Mouse (Mus musculus): ENCODE data around the gene Tor1aip2. TPM values are rescaled to one million over a fixed set of nuclear protein-coding genes. Genes with fewer than 3 reads are reported as not detected.

Tor1aip2 gene
- total RNA-seq, 2 experiments from 2014 or later: 54.7 to 63.6 TPM

DNA sequence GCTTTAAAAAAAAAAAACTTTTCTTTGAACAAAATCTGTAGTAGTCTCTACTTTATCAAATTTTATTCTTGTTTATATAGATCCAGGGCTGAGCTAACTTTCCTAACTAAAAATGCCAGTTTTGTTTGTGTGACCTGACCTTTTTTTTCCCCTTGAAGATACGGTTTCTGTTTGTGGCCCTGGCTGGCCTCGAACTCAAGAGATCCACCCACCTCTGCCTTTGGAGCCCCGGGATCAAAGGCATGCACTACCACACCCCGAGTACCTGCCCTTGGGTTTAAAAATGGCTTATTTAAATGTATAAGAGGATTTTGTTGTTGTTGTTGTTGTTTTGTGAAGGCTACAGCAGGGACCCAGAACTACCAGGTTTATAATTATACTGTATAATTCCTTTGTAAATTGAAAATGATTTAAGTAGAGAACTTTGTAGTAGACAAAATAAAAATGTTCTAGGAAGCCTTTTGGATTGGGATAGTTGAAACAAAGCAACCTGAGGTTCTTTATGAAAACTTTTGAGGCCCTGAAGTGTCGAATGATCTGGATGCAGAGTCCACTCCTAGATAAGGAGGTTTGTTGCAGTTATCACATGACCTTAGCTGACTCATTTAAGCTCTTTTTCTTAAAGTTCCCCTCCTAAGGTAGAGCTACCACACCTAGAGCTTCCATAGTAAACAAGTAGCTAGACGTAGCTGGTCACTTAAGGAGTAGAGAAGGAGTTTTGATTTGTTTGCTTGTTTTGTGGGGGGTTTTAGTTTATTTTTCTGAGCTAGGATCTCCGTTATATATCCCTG lies 6.4 kb downstream of the Tor1aip2 start:
- no peak for DNase-seq

DNA sequence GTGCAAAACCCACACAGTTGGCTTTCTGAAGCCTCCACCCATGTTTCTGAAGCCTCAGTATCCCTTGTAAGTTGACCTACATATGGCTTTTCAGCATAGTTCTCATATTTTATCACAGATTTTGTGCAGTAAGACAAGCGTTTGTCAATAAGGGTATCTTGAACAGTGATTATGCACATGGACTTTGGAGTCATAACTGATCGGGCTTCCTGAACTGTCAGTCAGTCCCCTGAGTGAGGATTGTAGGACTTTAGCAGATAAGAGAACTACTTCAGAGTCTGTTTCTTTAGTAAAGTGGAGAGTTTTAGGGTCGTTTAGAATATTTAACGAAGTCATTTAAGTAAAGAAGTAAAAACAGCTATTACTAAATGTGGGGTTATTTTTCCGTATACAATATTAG lies 7.3 kb downstream of the Tor1aip2 start:
- no peak for DNase-seq

DNA sequence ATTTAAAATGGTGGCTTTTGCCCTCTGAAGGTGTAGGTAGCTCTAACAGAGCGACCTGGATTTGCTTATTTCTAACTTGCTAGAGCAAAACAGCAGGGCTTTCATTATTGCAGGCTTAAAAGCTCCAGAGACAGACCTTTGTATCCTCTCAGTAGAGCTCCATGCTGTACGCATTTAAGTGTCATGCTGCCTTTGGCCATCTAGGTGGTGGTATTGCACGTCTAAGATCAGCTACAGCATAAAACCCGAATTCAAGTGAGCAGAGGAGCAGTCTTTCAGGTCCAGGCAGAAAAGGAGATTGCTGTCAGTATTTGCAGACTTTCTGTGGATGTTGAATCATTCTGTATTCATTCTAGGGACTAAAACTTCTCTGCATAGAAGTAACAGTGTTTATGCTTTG lies 7.8 kb downstream of the Tor1aip2 start:
- DNase-seq: peak in 1 of 2 experiments; percentile 29

DNA sequence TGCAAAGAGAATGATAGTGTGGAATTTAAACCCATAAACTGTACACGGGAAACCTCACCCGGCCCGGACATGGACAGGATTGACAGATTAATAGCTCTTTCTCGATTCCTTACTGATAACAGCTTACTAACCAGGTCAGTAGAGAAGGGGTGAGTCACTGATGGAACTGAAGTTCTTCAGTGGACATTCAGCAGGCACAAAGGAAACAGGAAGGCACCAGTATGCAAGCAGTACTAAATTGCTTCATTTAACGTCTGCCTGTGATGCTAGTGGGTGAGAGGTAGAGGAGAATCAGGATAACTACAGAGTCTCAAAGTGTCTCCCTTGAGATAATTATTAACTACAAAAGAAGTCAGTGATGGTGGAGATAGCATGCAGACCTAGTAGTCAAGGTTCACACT lies 9.0 kb downstream of the Tor1aip2 start:
- DNase-seq: no peak

DNA sequence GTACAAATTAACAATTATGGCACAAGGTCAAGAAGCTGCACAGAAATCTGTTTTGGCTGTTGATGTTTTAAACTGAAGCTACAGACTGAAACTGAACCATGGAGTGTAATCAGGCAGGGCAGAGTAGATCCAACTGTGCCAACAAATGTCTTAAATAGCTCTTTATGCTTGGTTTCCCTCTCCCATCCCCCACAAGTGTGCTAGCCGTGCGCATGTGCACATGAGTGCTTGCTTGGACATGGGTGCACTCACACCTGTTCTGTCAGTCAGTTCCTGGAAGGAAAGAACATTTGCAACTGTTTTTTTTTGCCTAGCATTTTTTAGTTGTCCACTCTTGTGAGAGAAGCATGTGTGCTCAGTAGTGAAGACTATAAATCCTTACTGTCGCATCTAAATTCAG lies 11.5 kb downstream of the Tor1aip2 start:
- no peak for DNase-seq

DNA sequence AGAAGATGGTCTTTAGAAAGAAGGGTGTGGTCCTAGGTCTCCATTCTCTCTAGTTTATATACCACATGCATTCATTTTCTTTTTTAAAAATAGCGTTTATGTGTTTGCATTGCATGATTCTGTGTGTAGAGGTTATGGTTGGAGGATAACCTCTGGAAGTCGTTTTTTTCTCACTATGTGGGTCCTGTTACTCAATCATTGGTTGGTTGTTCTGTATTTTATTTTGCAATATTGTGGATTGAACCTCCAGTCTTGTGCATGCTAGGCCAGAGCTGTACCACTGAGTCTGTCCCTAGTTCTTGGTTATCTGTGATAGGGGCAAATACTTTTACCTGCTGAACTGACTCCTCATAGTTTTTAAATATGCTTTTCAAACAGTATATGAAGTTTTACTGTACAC lies 23.0 kb downstream of the Tor1aip2 start:
- no peak for DNase-seq

DNA sequence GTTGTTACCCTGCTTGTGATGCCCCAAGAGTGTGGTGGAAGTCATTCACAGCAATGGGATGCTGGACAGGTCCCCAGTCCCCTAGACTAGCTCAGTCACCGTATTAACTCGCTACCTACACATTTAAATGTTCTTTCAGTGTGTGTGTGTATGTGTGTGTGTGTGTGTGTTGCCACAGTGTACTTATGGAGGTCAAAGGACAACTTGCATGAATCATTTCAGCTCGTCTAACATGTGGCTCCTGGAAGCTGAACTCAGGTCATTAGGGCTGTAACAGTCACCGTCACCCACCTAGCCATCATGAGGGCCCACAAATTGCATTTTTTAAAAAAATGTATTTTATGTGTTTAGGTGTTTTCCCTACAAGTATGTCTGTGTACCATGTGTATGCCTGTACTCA lies 27.0 kb downstream of the Tor1aip2 start:
- DNase-seq: no peak

DNA sequence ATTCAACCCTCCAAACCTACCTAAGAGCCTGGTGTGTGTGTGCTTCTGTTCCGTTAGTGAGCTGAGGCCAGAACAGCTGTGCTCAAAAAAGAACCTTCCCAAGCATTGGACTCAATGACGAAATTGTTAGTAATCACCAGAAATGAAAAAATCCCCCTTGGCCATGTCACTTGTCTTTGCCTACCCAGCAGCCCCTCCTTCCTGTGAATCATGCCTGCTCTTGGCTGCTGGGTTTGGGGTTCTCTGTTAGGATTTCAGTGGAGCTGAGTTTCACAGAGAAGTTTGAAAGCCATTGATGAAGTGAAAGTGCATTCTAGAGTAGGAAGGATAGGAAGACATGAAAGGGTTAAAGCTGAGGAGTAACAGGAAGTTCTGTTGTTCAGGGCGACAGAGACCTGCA lies 30.9 kb downstream of the Tor1aip2 start:
- no peak for DNase-seq

DNA sequence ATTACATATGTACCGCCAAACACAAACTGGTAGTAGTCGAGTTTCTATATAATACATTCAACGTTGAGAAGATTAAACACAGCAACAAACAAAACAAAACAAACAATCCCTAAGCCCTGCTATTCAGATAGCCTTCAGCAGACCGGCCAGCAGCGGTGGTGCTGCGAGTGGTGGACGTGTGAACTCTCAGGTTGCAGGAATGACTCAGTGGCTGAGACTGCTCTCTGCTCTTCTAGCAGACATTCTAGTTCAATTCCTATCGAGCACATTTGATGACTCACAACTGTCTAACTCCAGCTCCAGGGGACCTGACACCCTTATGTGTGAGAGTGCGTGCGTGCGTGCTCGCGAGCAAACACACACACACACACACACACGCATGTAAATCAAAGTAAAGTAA lies 34.9 kb downstream of the Tor1aip2 start:
- no peak for DNase-seq

DNA sequence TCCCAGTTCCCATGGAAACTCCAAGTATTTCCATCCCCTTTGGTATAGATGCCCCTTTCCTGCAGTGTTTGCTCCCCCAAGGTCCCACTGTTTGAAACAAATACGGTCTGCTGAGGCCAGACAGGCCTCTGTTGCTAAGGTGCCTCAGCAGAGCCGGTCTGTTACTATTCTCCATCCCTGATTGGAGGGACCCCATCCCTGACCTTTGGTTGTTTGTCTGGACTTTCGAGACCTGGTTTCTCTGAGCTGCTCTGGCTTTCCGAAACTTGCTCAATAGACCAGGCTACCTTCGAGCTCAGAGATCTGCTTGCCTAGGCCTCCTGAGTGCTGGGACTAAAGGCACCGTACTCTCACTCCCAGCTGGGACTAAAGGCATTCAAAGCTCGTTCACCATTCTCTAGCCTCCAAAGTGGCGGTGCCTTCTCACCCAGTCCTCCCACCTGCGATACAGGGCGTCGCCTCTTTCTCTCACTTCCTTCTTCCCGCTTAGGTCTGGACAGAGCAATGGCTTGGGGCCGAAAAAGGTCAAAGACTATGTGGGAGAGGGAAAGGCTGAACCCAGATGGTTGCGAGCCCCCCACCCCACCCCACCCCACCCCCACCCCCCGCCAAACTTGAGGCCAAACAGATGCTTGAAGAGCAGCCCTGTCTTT lies 38.1 kb downstream of the Tor1aip2 start:
- no peak for DNase-seq

DNA sequence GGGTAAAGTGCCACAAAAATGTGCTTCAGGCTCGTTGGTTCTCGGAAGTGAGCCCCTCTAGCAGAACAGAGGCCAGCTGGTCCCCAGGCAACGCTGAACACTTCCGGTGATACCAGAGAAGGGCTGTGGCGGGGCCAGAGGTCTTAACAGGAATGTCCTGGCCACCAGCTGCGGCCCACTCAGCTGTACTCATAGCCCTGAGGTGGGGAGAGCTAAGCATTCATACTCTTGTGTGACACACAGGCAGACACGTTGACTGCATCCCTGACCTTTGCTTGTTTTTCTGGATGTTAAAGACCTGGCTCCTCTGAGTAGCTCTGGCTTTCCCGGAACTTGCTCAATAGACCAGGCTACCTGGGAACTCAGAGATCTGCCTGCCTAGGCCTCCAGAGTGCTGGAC lies 39.4 kb downstream of the Tor1aip2 start:
- no peak for DNase-seq

DNA sequence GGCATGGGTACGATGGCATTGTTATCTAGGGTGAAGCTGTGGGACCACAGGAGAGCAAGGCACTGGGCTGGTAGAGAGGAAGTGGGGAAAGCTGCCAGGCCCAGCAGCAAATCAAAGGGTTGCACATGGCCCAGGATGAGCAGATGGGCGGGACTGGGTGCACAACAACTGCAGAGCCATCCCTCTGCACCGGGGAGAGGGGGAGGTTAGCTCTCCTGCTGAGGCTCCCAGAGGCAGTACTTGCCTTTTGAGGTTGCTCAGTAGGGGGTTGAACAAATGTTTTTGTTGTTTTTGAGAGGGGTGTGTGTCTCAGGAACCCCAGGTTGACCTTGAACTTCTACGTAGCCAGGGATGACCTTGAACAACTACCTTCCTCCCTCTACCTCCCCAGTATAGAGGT lies 41.3 kb downstream of the Tor1aip2 start:
- no peak for DNase-seq

DNA sequence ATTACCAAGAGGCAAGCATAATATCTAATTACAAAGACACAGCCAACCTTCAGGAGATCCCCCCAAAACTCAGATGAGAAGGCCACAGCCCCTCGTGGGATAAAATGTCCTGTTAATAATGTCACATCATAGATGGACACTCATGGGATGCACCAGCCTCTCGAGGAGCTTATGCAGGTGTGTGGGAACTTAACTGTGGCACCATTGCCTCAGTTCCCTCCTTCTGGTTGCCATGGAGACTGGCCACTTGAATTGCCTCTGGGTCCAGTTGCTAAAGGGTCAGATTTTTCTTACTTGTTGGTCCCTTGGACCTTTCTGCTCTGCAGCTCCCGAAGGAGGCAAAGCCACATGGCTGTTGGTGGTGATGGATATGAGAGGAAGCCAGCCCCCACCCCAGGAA lies 42.5 kb downstream of the Tor1aip2 start:
- no peak for DNase-seq

DNA sequence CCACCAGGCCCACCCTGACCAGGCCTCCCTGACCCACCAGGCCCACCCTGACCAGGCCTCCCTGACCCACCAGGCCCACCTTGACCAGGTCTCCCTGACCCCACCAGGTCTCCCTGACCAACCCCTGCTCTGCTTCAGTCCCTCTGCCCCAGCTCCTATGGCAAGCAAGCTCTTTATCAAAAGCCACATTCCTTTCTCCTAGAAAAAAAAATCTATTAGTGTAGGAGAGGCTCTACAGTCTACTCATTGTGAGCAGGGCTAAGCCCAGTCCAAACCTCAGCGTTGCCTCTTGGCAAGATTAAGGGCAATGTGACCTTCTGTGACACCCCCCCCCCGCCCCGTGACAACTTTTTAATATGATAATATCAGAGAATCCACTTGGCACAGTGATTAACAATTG lies 49.4 kb downstream of the Tor1aip2 start:
- no peak for DNase-seq

DNA sequence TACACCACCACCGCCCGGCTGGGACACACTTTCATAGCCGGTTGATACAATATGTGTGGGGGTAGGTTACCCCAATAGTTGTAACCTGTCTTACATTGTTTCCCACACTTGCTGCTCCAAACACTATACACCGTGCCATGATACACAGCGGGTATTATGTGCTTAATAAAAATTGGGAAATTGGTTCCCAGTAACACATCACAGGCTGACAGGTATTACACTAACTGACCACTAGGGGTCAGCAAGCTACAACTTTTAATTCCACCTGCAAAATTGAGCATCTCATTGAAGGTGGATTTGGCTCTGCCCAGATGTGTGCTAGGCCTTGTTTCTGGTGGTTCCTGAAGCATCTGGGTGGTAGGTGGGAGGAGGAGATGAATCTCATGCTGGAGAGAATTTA lies 50.6 kb downstream of the Tor1aip2 start:
- peak in 1 of 2 experiments; percentile 24 for DNase-seq

DNA sequence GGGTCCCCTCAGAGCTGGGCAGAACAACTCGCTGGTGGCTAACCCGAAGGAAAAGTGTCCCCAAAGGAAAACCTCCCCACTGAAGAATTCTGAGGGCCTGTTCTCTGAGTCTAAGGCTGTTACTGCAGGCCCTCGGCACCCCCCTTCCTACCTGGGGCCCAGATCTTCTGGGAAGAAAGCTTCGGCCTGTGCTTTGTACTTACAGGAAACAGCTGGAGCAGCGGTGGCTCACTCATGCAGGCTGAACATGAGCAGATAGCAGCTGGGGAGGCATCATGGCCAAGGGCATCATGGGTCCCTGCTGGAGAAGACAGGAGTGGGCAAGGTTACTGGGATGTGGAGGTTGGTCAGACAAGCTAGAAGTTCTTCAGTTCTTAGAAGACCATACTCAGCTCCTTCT lies 52.4 kb downstream of the Tor1aip2 start:
- no peak for DNase-seq

DNA sequence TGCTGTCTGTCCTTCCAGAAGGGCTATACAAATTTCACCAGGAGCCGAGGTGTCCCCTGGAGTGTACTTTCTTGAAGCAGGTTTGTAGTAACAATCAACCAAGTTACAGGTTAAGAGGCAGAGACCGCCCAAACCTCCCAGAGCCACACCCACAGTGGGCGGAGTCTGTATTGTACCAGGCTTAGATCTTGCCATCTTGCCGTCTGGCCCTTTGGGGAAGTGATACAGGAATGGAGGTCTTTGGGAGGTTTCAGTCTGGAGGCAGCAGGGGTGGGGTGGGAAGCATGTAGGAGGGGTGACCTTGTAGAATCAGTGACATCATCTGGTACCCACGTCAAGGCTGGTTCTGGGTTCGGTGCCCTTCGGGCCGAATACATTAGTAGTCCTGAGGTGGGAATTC lies 54.4 kb downstream of the Tor1aip2 start:
- no peak for DNase-seq

DNA sequence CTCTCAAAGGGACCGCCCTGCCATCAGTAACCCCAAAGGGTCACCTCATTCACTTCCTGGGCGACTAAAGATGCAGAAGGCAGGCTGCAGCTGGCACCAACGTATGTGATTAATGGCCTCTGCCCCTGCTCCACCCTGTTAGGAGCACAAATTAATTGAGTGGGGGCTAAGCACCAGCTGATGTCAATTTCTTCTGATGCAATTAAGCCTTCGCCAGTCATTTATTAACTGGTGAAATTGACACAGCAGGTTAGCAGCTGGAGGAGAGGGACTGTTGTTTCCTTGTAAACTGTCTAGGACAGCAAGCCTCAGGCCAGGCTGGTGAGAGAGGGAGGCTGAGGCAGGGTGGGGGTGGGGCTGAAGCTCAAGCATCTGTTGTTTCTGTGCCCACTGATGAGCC lies 54.8 kb downstream of the Tor1aip2 start:
- DNase-seq: no peak

DNA sequence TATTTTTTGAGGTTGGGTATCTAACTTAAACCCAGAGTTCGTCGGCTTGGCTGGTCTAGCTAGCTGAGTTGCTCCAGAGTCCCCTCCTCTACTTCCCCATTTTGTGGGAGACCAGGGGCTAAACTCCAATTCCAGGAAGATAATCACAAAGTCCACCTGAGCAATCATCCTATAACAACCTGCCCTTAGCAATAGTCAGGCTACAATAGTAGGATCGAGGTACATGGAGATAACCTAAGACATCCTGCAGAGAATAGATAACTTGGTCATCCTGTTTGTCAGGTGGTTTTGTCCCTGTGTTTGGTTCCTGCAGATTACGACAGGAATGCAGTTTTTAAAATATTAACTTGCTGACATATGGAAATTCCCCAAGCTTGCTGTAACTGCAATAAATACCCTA lies 56.6 kb downstream of the Tor1aip2 start:
- no peak for DNase-seq

DNA sequence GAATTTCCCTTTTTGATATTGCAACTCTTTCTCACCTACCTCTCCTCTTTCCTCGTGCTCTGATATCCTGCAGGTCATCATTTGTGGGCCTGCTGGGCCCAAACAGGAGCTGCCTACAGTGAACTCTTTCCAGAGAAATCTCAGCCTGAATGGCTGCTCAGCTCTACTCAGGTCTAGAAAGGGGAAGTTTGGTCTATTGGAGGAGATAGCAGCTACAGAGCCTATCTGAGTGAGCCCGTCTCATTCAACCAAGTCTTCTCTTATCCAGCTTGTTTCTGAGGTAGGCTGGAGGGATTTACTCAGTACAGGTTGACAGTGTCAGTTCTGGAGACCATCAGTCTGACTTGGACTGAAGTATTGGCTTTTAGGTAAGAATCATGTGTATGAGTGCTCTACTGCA lies 68.6 kb downstream of the Tor1aip2 start:
- DNase-seq: no peak

DNA sequence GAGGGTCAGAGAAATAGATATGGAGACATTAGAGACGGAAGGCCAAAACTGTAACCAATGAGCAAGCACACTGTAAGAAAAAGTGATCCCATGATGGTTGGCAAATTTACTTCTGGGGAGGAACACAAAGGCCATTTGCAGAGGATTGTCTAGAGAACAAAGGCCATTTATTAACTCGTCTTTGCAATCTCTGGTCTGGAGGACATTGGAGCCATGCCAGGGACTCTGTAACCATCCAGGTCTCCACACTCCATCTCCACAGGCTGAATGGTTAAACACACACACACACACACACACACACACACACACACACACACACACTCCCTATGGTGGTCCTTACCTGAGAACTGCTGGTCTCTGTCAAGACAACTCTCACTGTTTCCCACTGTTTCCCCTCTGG lies 70.2 kb downstream of the Tor1aip2 start:
- DNase-seq: no peak

DNA sequence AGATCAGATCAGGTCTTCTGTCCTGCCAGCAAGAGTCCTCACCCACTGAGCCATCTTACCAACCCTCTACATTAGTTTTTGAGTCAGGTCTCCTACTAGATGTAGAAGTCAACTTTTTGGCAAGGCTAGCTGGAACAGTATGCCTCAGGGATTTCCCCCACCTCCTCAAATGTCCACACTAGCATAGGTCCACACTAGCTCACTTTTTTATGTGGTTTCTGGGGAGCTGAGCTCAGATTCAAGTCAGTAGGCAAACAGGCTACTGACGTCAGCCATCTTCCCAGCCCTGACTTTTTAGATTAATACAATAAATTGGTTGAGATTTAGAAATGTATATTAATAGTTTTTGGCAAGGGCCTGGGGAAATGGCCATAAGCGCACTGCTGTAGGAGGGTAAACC lies 72.2 kb downstream of the Tor1aip2 start:
- DNase-seq: no peak

DNA sequence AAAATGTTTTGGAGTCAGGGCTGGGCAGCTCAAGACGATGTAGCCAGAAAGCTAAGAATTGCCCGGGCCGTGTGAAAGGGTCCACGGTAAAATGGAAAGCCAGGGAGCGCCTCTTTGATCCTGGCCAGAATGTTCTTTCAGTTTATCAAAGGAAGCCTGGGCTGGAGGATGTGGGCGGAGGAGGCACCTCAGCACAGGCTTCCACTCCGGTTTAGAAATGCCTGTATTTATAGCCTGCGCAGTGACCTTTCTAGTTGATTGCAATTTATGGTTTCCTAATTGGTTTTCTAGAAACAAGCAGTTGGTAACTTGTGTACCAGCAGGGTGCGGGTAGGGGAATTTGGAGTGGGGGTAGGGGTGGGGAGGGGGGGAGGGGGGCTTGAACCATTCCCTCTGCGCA lies 73.2 kb downstream of the Tor1aip2 start:
- DNase-seq: no peak

DNA sequence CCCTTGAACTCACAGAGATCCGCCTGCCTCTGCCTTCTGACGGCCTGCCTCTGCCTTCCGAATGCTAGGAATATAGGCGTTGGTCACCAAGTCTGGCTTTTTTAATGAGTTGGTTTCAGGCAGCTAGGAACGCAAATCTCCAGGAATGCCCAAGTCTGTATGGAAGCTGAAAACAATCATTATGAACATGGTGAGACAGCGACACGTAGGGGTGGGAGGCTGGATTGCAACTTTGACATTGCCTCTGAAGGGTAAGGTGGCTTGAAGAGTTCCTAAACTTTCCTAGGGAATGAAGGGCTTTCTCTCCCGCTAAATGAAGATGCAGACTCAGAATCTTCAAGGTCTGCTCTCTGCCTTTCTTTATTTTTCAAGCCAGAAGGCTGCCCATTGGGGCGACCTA lies 75.9 kb downstream of the Tor1aip2 start:
- DNase-seq: no peak

DNA sequence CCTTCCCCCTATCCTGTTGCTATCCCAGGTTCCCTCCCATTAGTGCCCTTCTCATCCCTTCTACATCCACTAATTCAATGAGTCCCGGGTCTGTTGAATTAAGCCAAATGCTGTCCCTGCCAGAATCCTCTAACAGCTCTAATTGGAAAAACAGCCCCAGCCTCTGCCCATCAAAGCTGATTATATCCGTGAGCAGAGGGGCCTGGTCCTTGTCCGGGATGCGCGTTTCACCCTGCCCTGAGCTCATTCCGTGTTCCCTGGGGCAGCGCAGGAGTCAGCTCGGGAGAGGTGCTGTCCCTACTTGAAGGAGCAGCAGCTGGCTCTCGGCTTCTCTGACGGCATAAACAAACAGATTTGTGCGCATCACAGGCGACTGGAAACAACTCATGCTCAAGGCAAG lies 76.5 kb downstream of the Tor1aip2 start:
- DNase-seq: no peak
